Mouse (Mus musculus) frontal cortex, postnatal 25 days (tissue): ENCODE measurements around the gene Dhrs1.
A peak's percentile ranks its signal among the peaks of the same experiment; 100 is the strongest.

Experiments used
- DNase-seq, 2 experiments: peaks; one replicate each; pipeline ENCODE4 v3.0.0; 2022; ENCODE audit warnings: low spot score in 2 of 2

The Dhrs1 gene

DNA sequence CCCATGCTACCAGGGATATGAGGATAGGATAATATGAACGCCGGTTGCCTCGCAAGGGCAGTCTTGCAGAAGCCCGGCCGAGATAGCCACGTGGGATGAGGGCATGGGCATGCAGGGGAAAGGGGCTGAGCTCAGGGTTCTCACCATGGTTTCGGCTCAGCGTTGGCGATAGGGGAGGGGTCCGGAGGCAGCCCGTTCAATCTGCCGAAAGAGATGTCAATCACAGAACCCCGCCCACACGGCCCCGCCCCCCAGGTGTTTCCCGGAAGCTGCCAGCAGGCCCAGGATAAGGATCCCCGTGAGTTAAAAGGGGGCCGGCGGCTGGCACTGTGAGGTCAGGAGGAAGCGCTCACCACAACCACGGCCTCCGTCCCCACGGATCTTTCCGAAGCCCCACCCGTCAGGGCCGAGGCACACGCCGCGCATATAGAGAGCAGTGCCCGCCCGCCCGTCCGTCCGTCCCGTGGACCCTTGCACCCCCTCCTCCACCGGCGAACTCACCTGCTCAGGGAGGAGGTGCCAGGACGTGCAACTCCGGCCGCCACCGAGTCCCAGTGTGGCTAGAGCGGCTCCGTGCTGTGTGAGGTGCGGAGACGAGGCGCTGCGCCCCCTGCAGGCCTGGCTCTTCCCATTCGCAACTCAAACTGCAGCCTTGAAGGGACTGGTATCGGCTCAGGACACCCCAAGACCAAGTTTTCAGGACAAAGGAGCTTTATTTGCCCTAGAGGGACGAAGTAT lies 23.6 kb downstream of the Dhrs1 start, which contains the start of gene Rabggta:
Gene Rabggta (minus strand): TSS at position 564 of the 738 bp plus-strand sequence.
- DNase-seq: peak; percentile 85 to 89

DNA sequence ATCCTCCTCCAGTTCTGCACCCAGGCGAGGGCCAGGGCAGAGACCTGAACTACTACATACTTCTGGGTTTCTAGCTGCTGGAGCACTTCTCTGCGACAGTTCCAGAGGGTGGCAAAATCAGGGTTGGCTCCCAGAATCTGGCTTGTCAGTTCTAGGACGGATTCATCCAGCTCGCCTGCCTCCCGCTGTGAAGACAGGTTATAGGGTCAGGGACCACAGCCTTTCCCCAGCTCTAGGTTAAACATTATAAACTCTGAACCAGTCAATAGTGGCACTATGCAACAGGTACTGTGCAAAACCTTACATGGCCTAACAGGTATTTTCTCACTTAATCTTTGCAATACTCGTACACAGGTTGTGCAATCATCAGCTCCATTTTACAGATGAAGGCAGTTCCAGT lies 24.4 kb downstream of the Dhrs1 start:
- DNase-seq: no peak

DNA sequence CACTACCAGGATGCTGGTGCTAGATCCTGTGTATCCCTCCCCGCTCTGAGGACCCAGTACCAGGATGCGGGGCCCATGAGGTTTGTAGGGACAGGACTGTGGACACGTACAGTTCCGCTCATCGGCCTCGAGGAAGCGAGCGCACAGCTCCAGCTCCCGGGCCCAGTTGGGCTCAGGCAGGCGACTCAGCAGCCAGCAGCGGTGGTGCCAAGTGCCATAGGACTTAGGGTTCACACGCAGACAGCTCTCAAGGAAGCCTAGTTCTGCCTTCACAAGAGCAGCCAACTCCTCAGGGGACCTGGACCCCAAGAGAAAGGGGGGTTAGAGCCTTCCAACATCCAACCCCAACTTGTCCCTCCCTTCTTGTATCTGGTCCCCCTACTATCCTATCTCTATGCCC lies 24.8 kb downstream of the Dhrs1 start:
- DNase-seq: no peak

DNA sequence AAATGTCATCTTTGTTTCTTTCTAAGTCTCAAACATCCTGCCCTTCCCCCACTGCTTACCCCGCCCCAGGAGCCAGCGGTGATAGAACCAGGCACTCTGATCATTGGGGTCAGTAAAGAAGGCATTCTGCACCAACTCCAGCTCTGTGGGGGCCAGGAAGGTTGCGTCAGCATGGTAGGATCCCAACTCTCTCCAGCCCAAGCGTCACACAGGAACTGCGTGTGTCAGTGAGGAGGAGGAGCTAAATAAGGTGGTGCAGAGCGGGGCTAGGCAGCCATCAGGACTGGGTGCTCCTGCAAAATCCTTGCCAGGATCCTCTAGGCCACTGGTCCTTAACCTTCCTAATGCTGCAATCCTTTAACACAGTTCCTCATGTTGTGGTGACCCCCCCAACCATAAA lies 25.8 kb downstream of the Dhrs1 start:
- DNase-seq: no peak

DNA sequence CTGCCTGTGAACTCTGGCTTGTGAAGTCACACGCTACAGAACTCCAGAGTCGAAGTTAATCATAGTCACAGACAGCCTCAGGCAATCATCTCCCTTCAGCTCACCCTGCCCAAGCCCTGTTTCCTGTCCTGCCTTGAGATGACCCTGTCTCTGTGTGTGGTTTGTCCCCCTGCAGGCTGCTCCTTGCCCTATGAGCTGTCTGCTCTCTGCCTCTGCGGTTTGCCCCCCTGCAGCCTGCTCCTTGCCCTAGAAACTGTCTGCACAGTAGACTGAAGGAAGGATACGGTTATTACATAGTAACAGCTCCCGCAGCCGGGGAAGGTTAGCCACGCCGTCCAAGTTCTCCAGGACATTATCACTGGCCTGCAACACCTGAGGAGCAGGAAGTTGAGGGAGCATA lies 28.6 kb downstream of the Dhrs1 start:
- DNase-seq: no peak

DNA sequence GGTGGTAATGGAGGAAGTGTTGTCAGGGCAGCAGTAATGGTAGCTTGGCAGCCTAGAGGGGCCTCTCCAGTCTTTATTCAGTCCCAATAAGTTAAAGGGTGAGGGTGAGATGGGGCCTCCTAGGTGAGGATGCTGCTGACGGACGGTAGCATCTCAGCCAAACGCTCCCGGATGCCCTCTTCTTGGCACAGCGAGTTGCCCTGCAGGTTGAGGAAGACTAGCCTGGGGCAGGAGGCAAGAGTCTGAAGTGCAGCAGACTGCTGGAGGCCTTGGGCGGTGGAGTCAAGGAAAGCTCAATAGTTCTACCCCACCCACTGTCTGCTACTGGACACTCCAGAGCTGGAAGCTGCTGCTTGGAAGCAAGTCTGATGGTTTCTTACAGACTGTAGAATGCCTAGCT lies 29.2 kb downstream of the Dhrs1 start:
- DNase-seq: no peak

DNA sequence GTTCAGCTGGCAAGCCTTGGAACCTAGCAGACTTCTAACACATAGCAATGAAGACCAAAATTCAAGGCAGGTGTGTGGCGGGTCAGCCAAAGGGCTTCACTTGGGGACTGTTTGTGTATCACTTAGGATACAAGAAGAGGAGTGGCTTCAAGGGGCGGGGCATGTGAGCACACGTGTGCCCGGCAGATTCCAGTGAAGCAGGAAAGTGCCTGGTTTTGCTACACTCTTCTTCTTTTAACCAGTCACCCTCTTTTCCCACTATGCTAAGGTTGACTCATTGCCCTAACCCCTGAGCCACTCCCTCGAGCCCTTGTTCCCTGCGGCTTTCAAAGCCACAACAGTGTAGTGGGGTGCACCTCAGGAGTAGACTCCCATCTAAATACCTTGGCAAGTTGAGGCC lies 30.6 kb downstream of the Dhrs1 start:
- no peak for DNase-seq

DNA sequence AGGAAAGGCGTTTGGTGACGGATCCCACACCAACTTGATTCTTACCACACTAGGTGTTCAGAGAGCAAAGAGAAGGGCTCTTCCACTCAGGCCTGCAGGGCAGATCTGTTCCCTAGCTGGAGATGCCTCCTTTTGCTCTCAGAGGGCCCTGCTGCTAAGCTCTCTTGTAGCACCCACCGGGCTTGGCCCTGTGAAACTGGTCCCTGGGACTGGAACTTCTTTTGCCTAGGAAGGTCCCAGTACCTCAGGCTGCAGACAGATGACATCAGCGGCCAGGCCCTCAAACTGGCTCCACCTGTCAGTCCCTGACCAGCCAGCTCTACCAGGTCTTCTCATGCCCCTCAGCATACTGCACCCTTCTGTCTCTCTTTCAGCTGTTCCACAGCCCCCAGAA lies 31.8 kb downstream of the Dhrs1 start, which contains the start of gene Tgm1:
Gene Tgm1 (minus strand): TSS at position 198 of the 394 bp plus-strand sequence.
- DNase-seq: no peak

DNA sequence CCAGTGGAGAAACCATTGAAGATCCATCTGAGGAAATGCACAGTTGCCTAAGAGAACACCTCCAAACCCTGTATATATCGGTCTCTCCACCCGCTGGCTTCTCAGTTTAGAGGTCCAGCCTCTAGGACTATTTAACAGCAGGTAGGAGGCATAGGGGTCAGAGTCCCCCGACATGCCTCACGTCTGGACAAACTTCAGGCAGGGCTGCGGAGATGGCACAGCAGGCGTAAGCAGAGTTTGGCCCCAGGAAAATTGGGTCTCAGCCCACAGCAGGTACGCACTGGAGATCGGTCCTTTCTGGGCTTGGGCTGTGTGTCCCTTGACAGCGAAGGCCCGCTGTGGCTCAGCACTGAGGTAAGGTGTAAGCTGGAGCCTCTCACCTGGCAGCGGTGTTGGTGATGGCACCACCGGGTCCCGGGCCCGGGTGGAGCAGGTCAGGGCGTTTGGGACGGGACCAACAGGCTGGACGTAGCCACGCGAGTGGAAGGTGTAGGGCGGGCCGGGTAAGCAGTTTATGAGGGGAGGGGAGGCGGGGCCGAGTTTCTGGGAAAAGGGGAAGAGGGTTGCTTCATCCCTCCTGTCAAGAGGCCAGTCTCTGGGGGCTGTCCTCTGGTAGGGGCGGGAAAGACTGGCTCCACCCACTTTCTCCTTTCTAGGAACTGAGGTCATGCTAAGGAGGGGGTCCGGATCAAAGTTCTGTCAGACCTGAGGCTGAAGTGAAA lies 32.3 kb downstream of the Dhrs1 start:
- DNase-seq: no peak

DNA sequence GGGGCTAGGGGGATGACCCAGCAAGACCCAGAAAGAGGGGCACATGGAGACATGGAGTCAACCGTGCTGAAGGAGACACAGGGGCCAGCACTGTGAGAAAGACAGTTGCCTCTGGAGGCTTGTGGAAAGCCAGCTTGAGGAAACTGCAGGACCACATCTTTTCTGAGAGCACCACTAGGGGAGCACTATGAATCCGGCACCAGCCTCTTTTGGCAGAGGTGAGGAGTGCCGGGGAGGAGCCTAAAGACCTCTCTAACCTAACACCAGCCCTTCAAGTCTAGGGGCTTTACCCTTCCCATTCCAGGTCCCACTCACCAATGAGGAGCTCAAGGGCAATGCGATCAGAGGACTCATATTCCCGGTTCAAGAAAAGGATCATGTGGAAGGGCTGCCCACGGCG lies 33.7 kb downstream of the Dhrs1 start:
- DNase-seq: no peak

DNA sequence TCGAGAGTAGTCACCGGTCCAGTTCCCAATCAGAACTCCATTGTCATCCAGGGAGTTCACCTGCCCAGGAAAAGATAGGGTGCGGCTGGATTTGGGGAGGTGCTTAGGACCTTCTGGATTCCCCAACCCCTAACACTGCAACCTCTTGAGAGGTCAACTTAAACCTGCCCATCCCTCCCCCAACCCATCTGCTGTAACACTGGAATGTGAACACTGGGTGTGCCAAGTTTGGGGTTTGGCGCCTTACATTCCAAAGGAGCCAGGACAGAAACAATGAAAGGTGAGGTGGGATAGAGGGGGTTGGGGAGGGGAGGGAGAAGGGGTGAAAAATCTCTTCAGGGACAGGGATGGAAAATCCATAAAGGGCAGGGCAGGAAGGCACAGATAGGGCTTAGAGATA lies 36.0 kb downstream of the Dhrs1 start:
- no peak for DNase-seq

DNA sequence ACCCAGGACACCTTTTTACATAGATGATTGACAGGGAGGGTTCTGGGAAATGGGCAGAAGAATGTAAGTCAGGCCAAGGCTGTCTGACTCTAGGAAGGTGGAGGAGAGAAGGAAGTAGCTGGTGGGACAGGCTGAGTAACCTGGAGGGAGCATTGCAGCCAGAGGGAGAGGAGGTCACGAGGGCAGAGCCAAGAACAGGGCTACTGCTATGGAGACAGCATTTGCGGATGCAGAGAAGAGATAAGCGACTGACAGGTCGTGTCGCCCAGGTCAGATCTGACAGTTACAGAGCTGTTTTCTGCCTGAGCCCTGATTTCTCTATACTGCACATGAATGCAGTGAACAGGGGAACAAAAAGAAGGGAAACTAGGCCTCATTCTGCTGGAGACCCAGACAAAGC lies 38.1 kb downstream of the Dhrs1 start:
- DNase-seq: no peak

DNA sequence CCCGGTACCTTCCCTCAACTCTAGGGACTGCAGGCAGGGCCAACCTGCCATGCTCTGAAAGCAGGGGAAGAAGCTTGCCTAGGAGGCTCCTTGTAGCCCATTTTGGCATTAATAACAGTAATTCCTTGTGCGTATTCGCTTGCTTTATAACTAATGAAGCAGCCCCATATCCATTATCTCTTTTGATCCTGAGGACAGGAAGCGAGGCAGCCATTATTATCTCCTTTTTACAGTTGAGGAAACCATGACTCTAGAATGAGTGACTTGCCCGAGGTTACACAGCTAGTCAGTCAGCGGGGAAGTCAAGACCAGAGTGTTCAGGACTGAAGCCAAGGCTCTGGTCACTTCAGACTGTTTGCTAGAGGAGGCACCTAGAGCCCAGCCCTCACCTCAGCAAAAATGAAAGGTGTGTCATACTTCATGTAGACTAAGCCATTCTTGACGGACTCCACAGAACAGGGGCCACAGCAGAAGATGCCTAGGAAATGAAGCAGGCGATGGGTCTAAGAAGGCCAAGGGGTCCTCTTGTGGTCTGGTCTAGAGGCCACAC lies 39.4 kb downstream of the Dhrs1 start:
- DNase-seq: no peak

DNA sequence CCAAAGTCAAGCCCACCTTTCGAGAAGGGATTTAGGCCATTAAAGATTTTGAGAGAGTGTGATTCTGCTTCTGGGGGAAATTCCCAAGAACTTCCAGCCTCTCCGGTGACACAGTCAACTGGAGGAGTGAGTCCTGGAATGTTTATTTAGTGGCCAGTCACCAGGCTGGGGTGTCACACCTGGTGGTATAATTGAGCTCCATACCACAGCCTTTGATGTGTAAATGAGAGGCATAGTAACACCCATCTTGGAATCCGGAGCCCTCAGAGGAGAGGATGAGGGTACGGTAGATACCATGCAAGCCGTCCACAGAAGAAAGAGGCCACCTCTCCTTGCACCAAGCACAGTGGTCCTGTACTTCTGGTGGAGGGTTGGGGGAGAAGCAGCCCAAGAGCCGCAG lies 42.7 kb downstream of the Dhrs1 start:
- DNase-seq: no peak

DNA sequence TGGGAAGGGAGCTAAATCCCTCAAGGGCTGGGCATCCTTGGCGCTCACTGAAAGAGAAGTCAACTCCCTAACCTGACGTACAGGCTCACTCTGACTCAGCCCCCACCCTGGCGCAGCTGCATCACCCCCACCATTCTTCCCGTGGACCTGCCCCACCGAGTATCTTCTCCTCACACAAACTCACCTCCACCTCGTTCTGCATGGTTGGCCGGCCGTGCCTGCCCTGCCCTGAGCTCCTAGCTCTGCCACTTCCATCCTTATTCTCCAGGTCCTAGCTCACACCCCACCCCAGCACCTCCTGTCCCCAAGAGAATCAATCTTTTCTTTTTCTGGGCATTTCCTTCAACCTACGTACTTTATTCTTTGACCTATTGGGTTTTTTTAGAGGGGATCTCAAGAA lies 44.4 kb downstream of the Dhrs1 start:
- DNase-seq: no peak

DNA sequence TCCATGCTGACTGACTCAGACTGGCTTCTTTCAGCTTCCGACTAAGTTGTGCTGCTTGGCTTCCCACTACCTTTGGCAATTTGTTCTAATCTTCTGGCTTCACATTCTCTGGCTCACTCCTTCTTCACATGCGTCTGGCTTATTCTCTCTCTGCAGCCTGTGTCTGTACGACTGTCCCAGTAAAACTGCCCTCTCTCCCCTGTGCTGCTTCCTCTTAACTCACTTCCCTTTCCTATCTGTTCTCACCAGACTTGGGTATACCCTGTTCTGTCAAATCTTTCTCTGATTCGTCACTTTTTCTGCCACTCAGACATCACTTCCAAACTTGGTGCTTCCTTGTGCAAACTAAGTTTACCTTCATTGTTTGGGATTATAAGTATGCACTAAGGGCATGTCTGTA lies 48.3 kb downstream of the Dhrs1 start:
- no peak for DNase-seq

DNA sequence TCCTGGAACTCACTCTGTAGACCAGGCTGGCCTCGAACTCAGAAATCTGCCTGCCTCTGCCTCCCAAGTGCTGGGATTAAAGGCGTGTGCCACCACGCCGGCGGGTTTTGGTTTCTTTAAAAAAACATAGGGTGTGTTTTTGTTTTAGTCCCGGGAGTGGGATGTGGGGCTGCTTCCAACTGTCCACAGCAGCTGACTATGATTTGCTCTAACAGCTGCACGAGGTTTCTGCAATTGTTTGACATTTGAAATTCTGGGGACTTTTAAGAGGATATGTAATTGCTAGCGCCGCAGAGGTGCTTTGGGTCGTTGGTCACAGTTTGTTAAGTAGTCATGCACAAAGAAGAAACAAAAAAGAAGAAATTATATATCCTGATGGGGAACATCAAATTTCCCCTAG lies 56.1 kb downstream of the Dhrs1 start:
- DNase-seq: no peak
